Comparison of ENCODE assay signal across 12 mouse cellular contexts in the genomic region with DNA sequence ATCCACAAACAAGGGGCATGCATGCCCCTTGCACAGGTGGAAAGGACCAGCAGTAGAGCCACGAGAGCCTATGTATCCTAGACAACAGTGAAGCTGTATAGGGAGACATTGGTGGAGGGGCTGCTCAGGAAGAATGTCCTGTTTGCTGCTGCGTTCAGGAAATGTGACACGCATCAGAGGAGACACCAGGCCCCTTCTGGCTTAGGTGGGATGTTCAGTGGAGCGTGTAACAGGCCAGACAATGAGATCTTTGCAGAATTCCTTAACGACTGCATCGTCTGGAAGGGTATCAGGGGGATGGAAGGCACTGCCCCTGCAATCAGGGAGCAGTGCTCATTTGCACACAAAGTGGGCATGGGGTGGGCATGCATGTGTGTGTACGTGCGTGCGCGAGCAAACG.
DNase-seq lines count a peak whose midpoint lies in the region; ATAC-seq and TF ChIP-seq lines count a peak whose summit lies in the region.
"Had no signal": no experiment of that assay in that cellular context is flagged by ENCODE, and none has a peak within 500 bp of the region (broad histone marks: within the 10 kb centered on the region; RNA-seq: fewer than 3 reads in every experiment).

No protein-coding gene starts in this region.

- H3K4me3 ChIP-seq in embryonic facial prominence, embryonic 12.5 days: no peak overlapping the region
- H3K4me3 ChIP-seq in embryonic facial prominence, embryonic 10.5 days: no peak overlapping the region
- no peak overlapping the region for H3K4me3 ChIP-seq in kidney, postnatal 0 days (replicated peaks; ENCODE audit: low read depth, low read length)
- no peak overlapping the region for H3K4me3 ChIP-seq in hindbrain, postnatal 0 days (ENCODE audit: low read length)
- H3K4me3 ChIP-seq: embryonic facial prominence, embryonic 15.5 days had no signal

- peak; percentile 47; the same call in 1 of the 2 replicates for ATAC-seq in embryonic facial prominence, embryonic 12.5 days (ENCODE audit: insufficient number of reproducible peaks, insufficient read depth, low FRiP score, low TSS enrichment)
- peak; percentile 58 for ATAC-seq in kidney, postnatal 0 days (replicated peaks; ENCODE audit: low FRiP score, low read depth)
- ATAC-seq in hindbrain, postnatal 0 days: peak; percentile 54
- ATAC-seq: intestine, embryonic 16.5 days had no signal

- WGBS in embryonic facial prominence, embryonic 12.5 days: 69% methylated on average over 11 of the region's 11 CpGs
- WGBS in embryonic facial prominence, embryonic 10.5 days: 63% methylated on average over 11 of the region's 11 CpGs
- 31% methylated on average over 11 of the region's 11 CpGs for WGBS in kidney, postnatal 0 days
- WGBS in hindbrain, postnatal 0 days: 51% methylated on average over 11 of the region's 11 CpGs

- DNase-seq in embryonic facial prominence, embryonic 10.5 days (ENCODE audit: low spot score): no peak
- DNase-seq in kidney, postnatal 0 days (ENCODE audit: low spot score): peak; percentile 75
- no peak for DNase-seq in kidney, adult 11 months
- DNase-seq in hindbrain, postnatal 0 days (ENCODE audit: low spot score): peak; percentile 64
- DNase-seq in retina, embryonic 14.5 days (ENCODE audit: low spot score): peak; percentile 84
- DNase-seq in layer of hippocampus, adult 18-20 months (ENCODE audit: low spot score in 2 of 2): no peak
- DNase-seq in cerebellum, postnatal 25 days: no peak
- DNase-seq: cerebellum, adult 18-20 months; lung, adult 2 months had no signal

- no peaks in the 10 kb centered on the region for H3K27me3 ChIP-seq in embryonic facial prominence, embryonic 12.5 days
- H3K27me3 ChIP-seq in embryonic facial prominence, embryonic 10.5 days (replicated peaks; ENCODE audit: low read depth, poor library complexity, severe bottlenecking): no peaks in the 10 kb centered on the region
- no peaks in the 10 kb centered on the region for H3K27me3 ChIP-seq in kidney, postnatal 0 days (ENCODE audit: insufficient read depth, low read length)
- H3K27me3 ChIP-seq in hindbrain, postnatal 0 days (ENCODE audit: insufficient read depth, low read length): no peaks in the 10 kb centered on the region
- H3K27me3 ChIP-seq: embryonic facial prominence, embryonic 15.5 days had no signal

- H3K9ac ChIP-seq in embryonic facial prominence, embryonic 12.5 days: no peak overlapping the region
- H3K9ac ChIP-seq in kidney, postnatal 0 days (ENCODE audit: low read depth, low read length): no peak overlapping the region
- no peak overlapping the region for H3K9ac ChIP-seq in hindbrain, postnatal 0 days (replicated peaks; ENCODE audit: low read length)
- H3K9ac ChIP-seq: embryonic facial prominence, embryonic 15.5 days had no signal

- H3K4me2 ChIP-seq in embryonic facial prominence, embryonic 12.5 days (replicated peaks): no peak overlapping the region
- no peak overlapping the region for H3K4me2 ChIP-seq in kidney, postnatal 0 days (ENCODE audit: low read length)
- H3K4me2 ChIP-seq in hindbrain, postnatal 0 days (ENCODE audit: low read depth, low read length): no peak overlapping the region
- H3K4me2 ChIP-seq: embryonic facial prominence, embryonic 15.5 days had no signal

- H3K9me3 ChIP-seq in embryonic facial prominence, embryonic 12.5 days: no peaks in the 10 kb centered on the region
- H3K9me3 ChIP-seq in embryonic facial prominence, embryonic 10.5 days: no peaks in the 10 kb centered on the region
- no peaks in the 10 kb centered on the region for H3K9me3 ChIP-seq in kidney, postnatal 0 days (replicated peaks; ENCODE audit: low read length)
- H3K9me3 ChIP-seq in hindbrain, postnatal 0 days (ENCODE audit: low read length): no peaks in the 10 kb centered on the region
- H3K9me3 ChIP-seq: embryonic facial prominence, embryonic 15.5 days had no signal

- peaks cover 10% of the 10 kb centered on the region for H3K4me1 ChIP-seq in embryonic facial prominence, embryonic 12.5 days
- H3K4me1 ChIP-seq in embryonic facial prominence, embryonic 10.5 days: peaks cover 37% of the 10 kb centered on the region
- peaks cover 13% of the 10 kb centered on the region; the same call in 1 of the 2 replicates for H3K4me1 ChIP-seq in kidney, postnatal 0 days (replicated peaks; ENCODE audit: insufficient read depth, low read length)
- peaks cover 19% of the 10 kb centered on the region; the same call in 1 of the 2 replicates for H3K4me1 ChIP-seq in hindbrain, postnatal 0 days (ENCODE audit: insufficient read depth, low read length)

- TF ChIP-seq CTCF in kidney, postnatal 0 days (IDR thresholded peaks at IDR 0.05; ENCODE audit: low read depth): no peak
- TF ChIP-seq CTCF in hindbrain, postnatal 0 days (IDR thresholded peaks at IDR 0.05; ENCODE audit: low read depth): no peak

- H3K36me3 ChIP-seq in embryonic facial prominence, embryonic 12.5 days: no peaks in the 10 kb centered on the region
- peaks cover 76% of the 10 kb centered on the region for H3K36me3 ChIP-seq in embryonic facial prominence, embryonic 10.5 days (replicated peaks)
- H3K36me3 ChIP-seq in kidney, postnatal 0 days (ENCODE audit: insufficient read depth, low read length): 0 out of 2 replicates have a peak, but pooled peaks cover 3% of the 10 kb centered on the region
- H3K36me3 ChIP-seq in hindbrain, postnatal 0 days (ENCODE audit: insufficient read depth, low read length): no peaks in the 10 kb centered on the region
- H3K36me3 ChIP-seq: embryonic facial prominence, embryonic 15.5 days had no signal

- H3K27ac ChIP-seq in embryonic facial prominence, embryonic 12.5 days: 0 out of 2 replicates have a peak overlapping the region, but pooled peaks have one; percentile 41
- no peak overlapping the region for H3K27ac ChIP-seq in embryonic facial prominence, embryonic 10.5 days (replicated peaks)
- peak overlapping the region; percentile 8; the same call in 1 of the 2 replicates for H3K27ac ChIP-seq in kidney, postnatal 0 days
- H3K27ac ChIP-seq in hindbrain, postnatal 0 days: peak overlapping the region; percentile 41
- H3K27ac ChIP-seq: embryonic facial prominence, embryonic 15.5 days had no signal

Comparison
In these comparisons a context has a peak if more than half of its experiments do, and no peak if none do; other contexts are left out.
1. DNase-seq: peak in kidney, postnatal 0 days (single experiment), hindbrain, postnatal 0 days (single experiment) and retina, embryonic 14.5 days (single experiment); none in embryonic facial prominence, embryonic 10.5 days (single experiment), kidney, adult 11 months (single experiment), layer of hippocampus, adult 18-20 months (0 of 2) and cerebellum, postnatal 25 days (0 of 2).
2. Peak in every context shown above with its lines, with median percentiles within 50 percentile points of each other: ATAC-seq.